Mouse (Mus musculus): Measurements from ENCODE around the gene Pdyn. TPM values are rescaled to one million over a fixed set of nuclear protein-coding genes. Genes with fewer than 3 reads are reported as not detected.

The Pdyn gene
- total RNA-seq (2023), result not detected

GRCm38 (mm10) chr2:129699484-129700158 lies at the start of gene Pdyn:
Pdyn (minus strand) TSS chr2:129699844.

Other genes starting within 250 kb of the Pdyn start
- not detected for gene F830045P16Rik, start 163.2 kb downstream of the Pdyn start, total RNA-seq (2023)
- 100 to 1,000 TPM; 370 to 385 TPM for gene Sirpa, start 107.0 kb downstream of the Pdyn start, total RNA-seq (2023)
- gene Stk35, start 100.7 kb upstream of the Pdyn start, total RNA-seq (2023), result 10 to 100 TPM; 21.8 to 24.1 TPM